Comparison of ENCODE assay signal across 9 mouse cellular contexts in genomic region chr10:26494380-26494781, GRCm38 (mm10).
A peak's percentile ranks its signal among the peaks of the same experiment; 100 is the strongest.
DNase-seq lines count a peak whose midpoint lies in the region; ATAC-seq and TF ChIP-seq lines count a peak whose summit lies in the region.
"Had no signal": no experiment of that assay in that cellular context is flagged by ENCODE, and none has a peak within 500 bp of the region (broad histone marks: within the 10 kb centered on the region; RNA-seq: fewer than 3 reads in every experiment).

No protein-coding gene starts in this region.

- H3K9ac ChIP-seq in forebrain, embryonic 14.5 days (ENCODE audit: low read length): no peak overlapping the region
- no peak overlapping the region for H3K9ac ChIP-seq in liver, embryonic 13.5 days

- no peak for TF ChIP-seq POLR2A in kidney, adult 2 months (IDR thresholded peaks at IDR 0.05; ENCODE audit: low read depth, low read length)

- peak; percentile 44; the same call in 1 of the 2 replicates for ATAC-seq in forebrain, embryonic 14.5 days
- ATAC-seq in liver, embryonic 13.5 days (ENCODE audit: low read depth): no peak

- no peaks in the 10 kb centered on the region for H3K9me3 ChIP-seq in forebrain, embryonic 14.5 days (replicated peaks; ENCODE audit: control insufficient read depth, low read length)
- no peaks in the 10 kb centered on the region for H3K9me3 ChIP-seq in liver, embryonic 13.5 days (replicated peaks)
- H3K9me3 ChIP-seq: megakaryocyte, embryonic 14.5 days had no signal

- TF ChIP-seq CTCF in kidney, adult 2 months (conservative IDR thresholded peaks at IDR 0.05; ENCODE audit: insufficient read depth, insufficient read length, low read depth, low read length): peak; percentile 71

- H3K27ac ChIP-seq in forebrain, embryonic 14.5 days (ENCODE audit: low read depth, low read length): no peak overlapping the region
- H3K27ac ChIP-seq in kidney, adult 2 months (ENCODE audit: insufficient read depth, low read depth, low read length): no peak overlapping the region
- H3K27ac ChIP-seq in liver, embryonic 13.5 days: no peak overlapping the region

- H3K27me3 ChIP-seq in forebrain, embryonic 14.5 days (replicated peaks; ENCODE audit: control insufficient read depth, insufficient read depth, low read length): no peaks in the 10 kb centered on the region
- no peaks in the 10 kb centered on the region for H3K27me3 ChIP-seq in kidney, adult 2 months (replicated peaks; ENCODE audit: control insufficient read depth, insufficient read depth, low read length)
- no peaks in the 10 kb centered on the region for H3K27me3 ChIP-seq in liver, embryonic 13.5 days
- H3K27me3 ChIP-seq: megakaryocyte, embryonic 14.5 days had no signal

- H3K4me3 ChIP-seq in forebrain, embryonic 14.5 days (ENCODE audit: low read depth, low read length): no peak overlapping the region
- H3K4me3 ChIP-seq in kidney, adult 2 months (ENCODE audit: insufficient read depth, low read depth, low read length): no peak overlapping the region
- no peak overlapping the region for H3K4me3 ChIP-seq in liver, embryonic 13.5 days (replicated peaks)
- H3K4me3 ChIP-seq: megakaryocyte, embryonic 14.5 days had no signal

- 64% methylated on average over 9 of the region's 9 CpGs for WGBS in forebrain, embryonic 14.5 days
- WGBS in kidney, adult 2 months: 35% methylated on average over 9 of the region's 9 CpGs
- 42% methylated on average over 9 of the region's 9 CpGs for WGBS in liver, embryonic 13.5 days (ENCODE audit: insufficient replicate concordance)

- peak; percentile 31 for DNase-seq in layer of hippocampus, adult 11-12 months (ENCODE audit: low spot score)
- no peak for DNase-seq in layer of hippocampus, adult 9-11 months
- peak; percentile 69 for DNase-seq in ZHBTc4 (ENCODE audit: low read depth, low spot score)
- peak; percentile 42 for DNase-seq in forebrain, embryonic 14.5 days (ENCODE audit: low spot score)
- DNase-seq in kidney, adult 2 months: peak; percentile 56
- peak; percentile 2 for DNase-seq in liver, embryonic 13.5 days
- DNase-seq in retina, postnatal 7 days (ENCODE audit: low read depth, low spot score): peak; percentile 4
- DNase-seq in yolk sac, embryonic 10.5 days (ENCODE audit: low spot score): peak; percentile 79

- no peak overlapping the region for H3K4me2 ChIP-seq in forebrain, embryonic 14.5 days (ENCODE audit: low read length)
- peak overlapping the region; percentile 7; the same call in 1 of the 2 replicates for H3K4me2 ChIP-seq in liver, embryonic 13.5 days

- no peaks in the 10 kb centered on the region for H3K4me1 ChIP-seq in forebrain, embryonic 14.5 days (ENCODE audit: control insufficient read depth, insufficient read depth, low read length)
- no peaks in the 10 kb centered on the region for H3K4me1 ChIP-seq in kidney, adult 2 months (ENCODE audit: control insufficient read depth, insufficient read depth, low read length)
- no peaks in the 10 kb centered on the region for H3K4me1 ChIP-seq in liver, embryonic 13.5 days (replicated peaks)
- H3K4me1 ChIP-seq: megakaryocyte, embryonic 14.5 days had no signal

- H3K36me3 ChIP-seq in forebrain, embryonic 14.5 days (ENCODE audit: control insufficient read depth, insufficient read depth, low read length): no peaks in the 10 kb centered on the region
- no peaks in the 10 kb centered on the region for H3K36me3 ChIP-seq in kidney, adult 2 months (ENCODE audit: control insufficient read depth, insufficient read depth, low read length)
- H3K36me3 ChIP-seq in liver, embryonic 13.5 days: no peaks in the 10 kb centered on the region
